Mouse (Mus musculus): Measurements from ENCODE around the gene Rpl10a. TPM values are rescaled to one million over a fixed set of nuclear protein-coding genes. Genes with fewer than 3 reads are reported as not detected.
"Not testable (repeated sequence)": the region's sequence is repeated elsewhere in the genome, so short reads cannot be mapped to it uniquely, and the experiment has no call there.

The Rpl10a gene
- polyA plus RNA-seq, 1 experiment from 2014 or later, result 554 TPM

DNA sequence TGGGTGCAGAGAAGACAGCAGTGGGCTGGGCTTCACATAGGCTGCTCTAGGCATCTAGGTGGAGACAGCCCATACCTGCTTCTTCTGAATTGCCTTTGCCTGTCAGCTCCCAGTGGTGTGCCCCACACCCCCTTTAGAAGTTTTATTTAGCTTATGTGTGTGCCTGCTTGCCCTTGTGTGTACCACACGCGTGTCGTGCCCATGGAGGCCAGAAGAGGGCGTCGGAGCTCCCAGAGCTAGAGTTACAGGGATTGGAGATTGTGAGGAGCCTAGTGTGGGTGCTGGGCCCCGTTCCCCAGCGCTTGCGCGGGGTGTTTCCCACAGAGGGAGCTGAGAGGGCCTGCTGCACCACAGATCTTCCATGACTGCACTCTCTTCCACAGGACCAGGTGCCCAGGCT lies 11.8 kb upstream of the Rpl10a start:
- POLR2A ChIA-PET, result interaction anchor here (0.7 to 1.7 kb wide), 4 partner anchors 10 to 33 kb away, joined by 3 to 6 read pairs (median 4); no protein-coding TSS in a partner anchor
- ATAC-seq (no peak), DNase-seq (ENCODE audit: low read depth, low spot score) (no peak)
- no peaks in the 10 kb centered on the region for H3K27me3 ChIP-seq
- CTCF ChIA-PET, result interaction anchor here (0.9 to 1.1 kb wide), 2 partner anchors 11 to 91 kb away, joined by 3 read pairs; no protein-coding TSS in a partner anchor
- in situ Hi-C loops (cut with MboI; ENCODE audit: low pct_unique_long_range_greater_than_20kb), result no loop called here
- TF ChIP-seq CTCF (IDR thresholded peaks at IDR 0.05), result no peak

GRCm38 (mm10) chr17:28317091-28317490 lies 11.2 kb upstream of the Rpl10a start:
- ATAC-seq, result no peak
- no peak for DNase-seq (ENCODE audit: low read depth, low spot score)
- ChIA-PET CTCF (interaction anchor here (1.1 kb wide), 1 partner anchor 91 kb away, joined by 3 read pairs; no protein-coding TSS in a partner anchor), POLR2A (interaction anchor here (0.7 to 1.7 kb wide), 3 partner anchors 9 to 33 kb away, joined by 3 to 6 read pairs (median 5); no protein-coding TSS in a partner anchor)
- H3K27me3 ChIP-seq, result no peaks in the 10 kb centered on the region
- TF ChIP-seq CTCF (IDR thresholded peaks at IDR 0.05), result no peak
- in situ Hi-C loops (cut with MboI; ENCODE audit: low pct_unique_long_range_greater_than_20kb), result no loop called here

GRCm38 (mm10) chr17:28317725-28318124 lies 10.5 kb upstream of the Rpl10a start:
- no peak for TF ChIP-seq CTCF (IDR thresholded peaks at IDR 0.05)
- in situ Hi-C loops (cut with MboI; ENCODE audit: low pct_unique_long_range_greater_than_20kb), result no loop called here
- ATAC-seq, result no peak
- ChIA-PET CTCF (no interaction called here), POLR2A (interaction anchor here (1.6 kb wide), 1 partner anchor 32 kb away, joined by 6 read pairs; no protein-coding TSS in a partner anchor)
- no peaks in the 10 kb centered on the region for H3K27me3 ChIP-seq
- DNase-seq (ENCODE audit: low read depth, low spot score), result no peak

DNA sequence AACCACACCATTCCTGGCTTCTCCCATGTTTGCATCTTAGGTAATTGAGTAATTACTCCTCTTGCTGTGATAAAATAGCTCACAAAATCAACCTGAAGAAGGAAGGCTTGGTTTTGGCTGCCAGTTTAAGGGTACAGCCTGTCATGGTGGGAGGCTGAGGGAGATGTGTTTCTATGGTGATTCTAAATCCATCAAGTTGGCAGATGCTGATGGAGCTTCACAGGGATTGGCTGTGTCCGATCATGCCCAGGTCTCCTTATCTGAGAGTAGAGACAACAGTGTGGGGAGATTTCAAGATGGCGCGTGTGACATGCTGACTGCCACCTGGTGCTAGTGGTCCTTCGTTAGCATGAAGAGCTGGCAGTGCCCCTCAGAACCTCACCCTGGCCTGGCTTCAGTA lies 6.6 kb upstream of the Rpl10a start:
- H3K27me3 ChIP-seq, result no peaks in the 10 kb centered on the region
- POLR2A ChIA-PET, result interaction anchor here (1.5 kb wide), 1 partner anchor 10 kb away, joined by 13 read pairs; no protein-coding TSS in a partner anchor
- CTCF ChIA-PET, result interaction anchor here (2.5 kb wide), 1 partner anchor 96 kb away, joined by 6 read pairs; no protein-coding TSS in a partner anchor
- TF ChIP-seq CTCF (IDR thresholded peaks at IDR 0.05), result no peak
- ATAC-seq (no peak), DNase-seq (ENCODE audit: low read depth, low spot score) (no peak)
- in situ Hi-C loops (cut with MboI; ENCODE audit: low pct_unique_long_range_greater_than_20kb), result no loop called here

- ATAC-seq (no peak), DNase-seq (ENCODE audit: low read depth, low spot score) (no peak)
- ChIA-PET CTCF (interaction anchor here (2.2 kb wide), 1 partner anchor 98 kb away, joined by 11 read pairs; no protein-coding TSS in a partner anchor), POLR2A (interaction anchor here (1.0 to 1.2 kb wide), 2 partner anchors 10 kb away, joined by 3 to 5 read pairs; partner anchors contain the start of gene Fance)
- H3K27me3 ChIP-seq, result no peaks in the 10 kb centered on the region
- in situ Hi-C loops (cut with MboI; ENCODE audit: low pct_unique_long_range_greater_than_20kb), result no loop called here
- TF ChIP-seq CTCF (IDR thresholded peaks at IDR 0.05), result no peak
Observed at GRCm38 (mm10) chr17:28323786-28324185, 4.5 kb upstream of the Rpl10a start.

DNA sequence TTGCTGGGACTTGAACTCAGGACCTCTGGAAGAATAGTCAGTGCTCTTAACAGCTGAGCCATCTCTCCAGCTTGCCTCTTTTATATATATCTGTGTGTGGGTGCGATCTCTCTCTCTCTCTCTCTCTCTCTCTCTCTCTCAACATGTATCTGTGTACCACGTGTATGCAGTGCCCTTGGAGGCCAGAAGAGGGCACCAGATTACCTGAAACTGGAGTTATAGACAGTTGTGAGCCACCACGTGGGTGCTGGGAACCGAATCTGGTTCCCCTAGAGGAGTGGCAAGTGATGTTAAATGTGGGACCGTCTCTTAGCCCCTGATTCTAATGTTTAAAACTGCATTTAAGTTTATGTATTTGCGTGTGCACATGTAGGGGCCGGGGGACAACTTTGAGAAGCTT lies 3.9 kb upstream of the Rpl10a start:
- H3K27me3 ChIP-seq; DNase-seq (ENCODE audit: low read depth, low spot score); in situ Hi-C loops (cut with MboI; ENCODE audit: low pct_unique_long_range_greater_than_20kb); ATAC-seq: not testable (repeated sequence)
- CTCF ChIA-PET, result interaction anchor here (2.2 kb wide), 1 partner anchor 98 kb away, joined by 11 read pairs; no protein-coding TSS in a partner anchor
- POLR2A ChIA-PET, result interaction anchor here (1.2 kb wide), 1 partner anchor 11 kb away, joined by 3 read pairs; the partner anchor contains the start of gene Fance

DNA sequence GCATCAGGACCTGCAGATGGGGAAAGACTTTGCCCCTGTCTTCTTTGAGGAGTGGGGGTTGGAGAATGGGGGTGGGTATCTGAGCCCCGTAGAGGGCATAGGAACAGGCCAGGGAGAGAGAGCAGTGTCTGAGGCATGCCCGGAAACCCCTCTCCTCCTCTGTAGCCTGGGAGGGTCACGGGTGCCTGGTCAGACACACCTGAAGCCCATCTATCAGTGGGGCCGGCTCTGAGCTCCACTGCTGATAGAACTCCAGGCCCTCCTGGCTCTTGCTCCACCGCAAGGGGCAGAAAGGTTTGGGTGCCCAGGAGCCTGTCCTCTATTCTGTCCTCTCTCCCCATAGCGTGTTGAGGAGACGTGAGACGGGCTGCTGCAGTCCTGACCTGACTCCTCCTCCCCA lies 2.5 kb upstream of the Rpl10a start:
- ChIA-PET CTCF (no interaction called here), POLR2A (no interaction called here)
- TF ChIP-seq CTCF (IDR thresholded peaks at IDR 0.05), result no peak
- no peaks in the 10 kb centered on the region for H3K27me3 ChIP-seq
- DNase-seq (ENCODE audit: low read depth, low spot score) (no peak), ATAC-seq (no peak)
- in situ Hi-C loops (cut with MboI; ENCODE audit: low pct_unique_long_range_greater_than_20kb), result no loop called here

DNA sequence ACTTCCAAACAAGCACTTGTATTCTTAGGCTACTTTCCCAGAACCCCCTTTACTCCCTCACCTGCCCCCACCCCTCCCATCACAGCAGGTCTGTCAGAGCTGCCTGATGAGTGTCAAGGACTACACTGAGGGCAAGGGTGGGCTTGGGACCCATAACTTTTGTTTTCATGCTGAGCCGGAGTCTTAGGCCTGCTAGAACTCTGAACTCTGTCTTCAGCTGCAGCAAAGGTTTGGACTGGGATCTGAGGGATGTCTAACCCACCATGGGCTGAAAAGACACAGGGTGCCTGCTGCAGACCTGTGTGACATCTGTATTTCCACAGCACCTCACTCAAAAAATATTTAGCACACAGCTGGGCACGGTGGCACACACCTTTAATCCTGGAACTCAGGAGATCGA lies 1.3 kb upstream of the Rpl10a start:
- ChIA-PET CTCF (interaction anchor here (0.8 to 1.0 kb wide), 3 partner anchors 11 to 58 kb away, joined by 3 to 4 read pairs (median 3); partner anchors contain the start of gene Fance), POLR2A (interaction anchor here (0.7 to 1.0 kb wide), 4 partner anchors 10 to 950 kb away, joined by 3 to 5 read pairs (median 3); no protein-coding TSS in a partner anchor)
- in situ Hi-C loops (cut with MboI; ENCODE audit: low pct_unique_long_range_greater_than_20kb), result no loop called here
- no peak for DNase-seq (ENCODE audit: low read depth, low spot score)
- H3K27me3 ChIP-seq, result no peaks in the 10 kb centered on the region
- no peak for TF ChIP-seq CTCF (IDR thresholded peaks at IDR 0.05)
- ATAC-seq, result no peak

DNA sequence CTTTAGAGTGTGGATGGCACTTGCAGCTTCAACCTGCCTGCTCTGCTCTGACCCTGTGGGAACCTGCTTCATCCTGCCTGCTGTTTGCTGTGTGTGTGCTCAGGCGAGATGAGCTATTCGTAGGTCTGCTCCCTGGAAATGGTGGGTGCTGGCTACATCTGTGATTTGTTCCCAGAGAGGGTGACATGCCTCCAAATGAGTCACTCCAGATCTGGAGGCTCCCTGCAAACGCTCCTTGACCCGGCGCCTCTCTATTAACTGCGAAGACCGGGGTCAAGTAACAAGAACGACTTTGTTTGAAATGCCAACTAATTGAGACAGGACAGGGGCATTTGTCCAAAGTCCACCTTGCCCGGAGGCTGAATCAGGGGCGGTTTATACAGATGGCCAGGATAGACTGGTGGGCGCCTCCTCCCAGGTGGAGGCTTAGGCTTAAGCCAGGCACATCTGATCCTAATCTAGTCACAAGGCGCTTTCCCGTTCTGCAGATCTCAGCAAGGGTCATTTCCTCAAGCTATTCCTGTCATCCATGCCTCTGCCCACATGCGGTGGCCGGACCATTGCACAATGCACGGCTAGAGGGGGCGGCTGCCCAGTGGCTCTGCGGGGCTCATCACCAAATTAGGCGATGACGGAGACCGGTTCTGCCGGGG lies 472 bp upstream of the Rpl10a start:
- no peak for TF ChIP-seq CTCF (IDR thresholded peaks at IDR 0.05)

GRCm38 (mm10) chr17:28328946-28329345 lies 675 bp downstream of the Rpl10a start:
- CTCF ChIA-PET, result interaction anchor here (1.5 to 2.1 kb wide), 2 partner anchors 14 to 39 kb away, joined by 4 to 8 read pairs; no protein-coding TSS in a partner anchor
- no peak for ATAC-seq
- POLR2A ChIA-PET, result interaction anchor here (0.8 to 3.9 kb wide), 6 partner anchors 9 to 21 kb away, joined by 3 to 45 read pairs (median 4); partner anchors contain the start of gene Tead3
- no peak for DNase-seq (ENCODE audit: low read depth, low spot score)
- no peak for TF ChIP-seq CTCF (IDR thresholded peaks at IDR 0.05)
- in situ Hi-C loops (cut with MboI; ENCODE audit: low pct_unique_long_range_greater_than_20kb), result no loop called here
- no peaks in the 10 kb centered on the region for H3K27me3 ChIP-seq

More for the DNA sequence above, 472 bp upstream of the Rpl10a start:
- ATAC-seq (peak; percentile 55), DNase-seq (ENCODE audit: low read depth, low spot score) (peak; percentile 80)
- ChIA-PET POLR2A (interaction anchor here (0.6 to 2.2 kb wide), 5 partner anchors 11 to 45 kb away, joined by 3 to 8 read pairs (median 5); no protein-coding TSS in a partner anchor), CTCF (interaction anchor here (0.8 to 1.5 kb wide), 4 partner anchors 11 to 57 kb away, joined by 3 to 4 read pairs (median 4); partner anchors contain the start of gene Fance)
- in situ Hi-C loops (cut with MboI; ENCODE audit: low pct_unique_long_range_greater_than_20kb), result no loop called here
- no peaks in the 10 kb centered on the region for H3K27me3 ChIP-seq

Measured in Patski (cell line).